Mouse (Mus musculus): ENCODE measurements around the gene Def8.

The Def8 gene

DNA sequence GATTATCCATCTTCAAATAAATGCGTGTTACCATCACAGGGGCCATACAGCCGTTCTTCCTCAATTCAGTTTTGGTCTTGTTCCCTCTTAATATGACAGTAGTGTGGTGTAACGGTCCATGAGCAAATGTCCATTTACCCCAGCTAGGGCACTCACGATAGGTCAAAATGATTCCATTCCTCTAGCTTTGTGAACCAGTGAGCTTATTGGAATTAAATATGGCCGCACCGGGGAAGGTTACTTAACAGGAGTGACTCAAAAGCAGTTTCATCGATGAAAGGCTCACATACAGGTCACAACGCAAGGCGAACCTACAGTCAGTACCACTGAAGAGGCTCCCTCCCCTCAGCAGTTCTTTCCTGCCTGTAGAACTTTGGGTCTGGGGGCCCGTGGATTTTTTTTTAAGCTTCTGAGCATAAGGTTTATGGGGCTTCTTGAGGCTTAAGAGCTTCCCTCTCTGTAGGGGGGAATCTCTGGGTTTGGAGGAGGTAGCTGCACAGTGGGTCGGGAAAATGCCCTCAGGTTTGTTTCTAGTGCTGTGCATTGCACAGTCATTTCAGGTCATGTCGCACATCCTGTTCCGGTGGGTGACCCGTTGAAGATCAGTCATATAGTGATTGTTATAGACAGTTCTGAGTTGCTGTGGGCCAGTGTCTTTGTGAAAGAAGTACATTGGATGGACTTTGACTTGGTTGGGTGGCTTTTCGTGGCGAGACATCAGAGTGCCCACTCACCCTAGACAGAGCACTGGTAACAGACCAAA lies 55.3 kb downstream of the Def8 start:
- DNase-seq (ENCODE audit: extremely low read depth, low read depth, low spot score) = no peak

DNA sequence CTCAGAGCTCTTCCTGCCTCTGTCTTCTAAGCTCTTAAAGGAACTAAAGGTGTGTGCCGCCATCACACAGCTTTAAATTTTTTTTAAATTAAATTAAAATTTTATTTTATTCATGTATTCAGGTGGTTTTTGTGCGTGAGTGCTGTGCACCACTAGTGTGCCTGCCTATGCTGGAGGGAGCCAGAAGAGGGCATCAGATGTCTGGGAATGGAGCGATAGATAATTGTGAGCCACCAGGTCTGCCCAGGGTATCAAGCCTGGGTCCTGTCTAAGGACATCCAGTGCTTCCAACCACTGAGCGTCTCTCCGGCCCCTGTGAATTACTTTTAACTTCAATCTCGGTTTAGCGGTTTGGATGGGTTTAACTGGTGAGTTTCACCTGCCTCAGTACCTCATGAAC lies 59.3 kb downstream of the Def8 start:
- no peak for DNase-seq (ENCODE audit: extremely low read depth, low read depth, low spot score)

DNA sequence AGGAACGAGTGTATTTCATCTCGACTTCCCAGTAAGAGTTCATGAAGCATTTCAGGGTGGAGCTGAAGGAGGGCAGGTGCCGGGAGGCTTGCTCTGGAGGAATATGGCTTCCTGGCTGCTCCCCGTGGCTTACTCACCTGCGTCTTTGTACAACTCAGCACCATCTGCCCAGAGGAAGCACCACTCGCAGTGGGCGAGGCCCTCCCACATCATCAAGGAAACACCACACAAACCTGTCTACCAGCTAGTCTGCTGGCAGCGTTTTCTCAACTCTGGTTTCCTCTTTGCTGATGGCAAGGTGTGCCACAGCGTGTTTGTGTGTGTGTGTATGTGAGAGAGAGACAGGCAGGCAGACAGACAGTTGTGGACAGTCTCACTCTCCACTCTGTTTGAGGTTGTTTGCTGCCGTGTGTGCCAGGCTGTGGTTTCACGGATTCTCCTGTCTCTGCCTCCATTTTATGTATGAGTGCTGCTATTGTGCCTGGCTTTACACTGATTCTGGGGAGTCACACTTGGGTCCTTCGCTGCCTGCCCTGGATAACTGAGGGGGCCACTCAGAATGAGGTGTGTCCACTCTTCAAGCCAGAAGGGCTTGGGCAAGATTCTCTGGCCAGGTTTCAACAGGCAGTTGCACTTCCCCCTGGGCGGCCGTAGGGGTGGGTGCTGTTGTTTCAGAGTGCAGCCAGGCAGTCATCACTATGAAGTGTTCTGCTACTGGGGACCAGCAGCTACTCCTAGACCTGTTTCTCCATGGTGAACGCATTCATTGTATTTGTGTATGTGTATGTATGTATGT lies 68.2 kb downstream of the Def8 start:
- DNase-seq (ENCODE audit: extremely low read depth, low read depth, low spot score) = no peak

DNA sequence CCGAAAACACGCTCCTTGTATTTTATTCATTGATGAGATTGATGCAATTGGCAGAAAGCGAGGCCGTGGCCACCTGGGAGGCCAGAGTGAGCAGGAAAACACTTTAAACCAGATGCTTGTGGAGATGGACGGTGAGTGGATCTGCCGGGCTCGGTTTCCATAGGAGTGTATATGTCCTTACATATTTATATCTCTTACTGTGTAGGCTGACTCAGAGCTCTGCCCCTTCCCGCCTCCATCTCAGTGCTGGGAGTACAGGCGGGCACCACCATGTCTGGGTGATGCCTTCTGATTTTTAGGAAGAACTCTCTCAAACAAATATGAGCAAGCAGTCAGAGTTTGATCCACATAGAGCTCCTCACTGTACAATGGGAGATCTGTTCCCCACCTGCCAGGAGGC lies 69.6 kb downstream of the Def8 start:
- DNase-seq (ENCODE audit: extremely low read depth, low read depth, low spot score) = no peak

DNA sequence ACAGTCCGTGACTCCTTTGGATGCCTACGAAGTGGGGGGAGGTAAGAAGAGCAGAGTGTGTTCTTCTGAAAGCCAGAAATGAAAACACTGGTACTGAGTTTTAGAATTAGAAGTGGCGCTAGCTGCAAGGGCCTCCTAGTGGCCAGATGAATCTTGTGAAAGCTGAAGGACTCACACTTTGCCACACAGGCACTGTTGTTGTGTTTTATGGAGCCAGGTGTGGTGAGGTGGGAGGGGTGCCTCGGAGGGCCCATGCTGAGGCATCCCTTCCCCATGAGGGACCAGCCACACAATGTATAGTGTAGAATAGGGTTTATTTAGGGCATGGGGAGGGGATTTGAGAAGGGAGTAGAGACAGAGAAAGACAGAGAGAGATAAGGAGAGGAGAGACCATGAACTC lies 74.4 kb downstream of the Def8 start:
- no peak for DNase-seq (ENCODE audit: extremely low read depth, low read depth, low spot score)

DNA sequence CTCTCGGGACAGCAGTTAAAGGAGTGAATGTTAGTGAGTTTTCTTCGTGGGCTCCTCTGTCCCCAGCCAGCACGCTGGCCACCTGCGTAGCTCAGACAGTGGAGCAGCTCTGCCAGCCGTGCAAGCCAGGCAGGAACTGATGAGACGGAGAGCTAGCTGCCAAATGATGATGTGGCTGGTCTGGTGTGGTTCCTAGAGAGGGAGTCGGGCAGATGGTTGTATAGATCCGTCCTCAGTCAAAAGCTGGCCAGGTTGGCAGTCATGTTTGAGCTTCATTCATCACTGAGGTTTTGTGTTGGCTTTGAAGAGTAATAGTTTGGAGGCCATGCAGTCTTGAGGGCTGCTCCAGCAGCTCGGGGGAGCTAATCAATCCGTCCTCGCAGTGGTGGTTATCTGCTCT lies 75.6 kb downstream of the Def8 start:
- no peak for DNase-seq (ENCODE audit: extremely low read depth, low read depth, low spot score)

DNA sequence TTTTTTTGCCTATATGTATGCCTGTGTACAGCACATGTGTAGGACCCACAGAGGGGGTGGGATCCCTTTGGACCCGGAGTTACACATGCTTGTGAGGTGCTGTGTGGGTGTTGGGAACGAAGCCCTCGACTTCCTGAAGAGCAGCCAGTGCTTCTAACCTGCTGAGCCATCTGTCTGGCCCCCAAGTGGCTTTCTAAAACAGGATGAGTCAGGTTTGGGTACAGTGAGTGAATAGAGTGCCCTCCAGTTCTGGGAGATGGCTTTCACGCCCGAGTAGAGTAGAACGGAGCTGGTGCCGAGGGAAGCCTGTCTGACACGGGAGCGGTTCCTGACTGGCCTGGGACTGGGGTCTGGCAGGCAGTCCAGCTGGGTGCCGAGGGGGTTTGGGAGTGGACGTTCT lies 76.2 kb downstream of the Def8 start:
- DNase-seq (ENCODE audit: extremely low read depth, low read depth, low spot score) = no peak

DNA sequence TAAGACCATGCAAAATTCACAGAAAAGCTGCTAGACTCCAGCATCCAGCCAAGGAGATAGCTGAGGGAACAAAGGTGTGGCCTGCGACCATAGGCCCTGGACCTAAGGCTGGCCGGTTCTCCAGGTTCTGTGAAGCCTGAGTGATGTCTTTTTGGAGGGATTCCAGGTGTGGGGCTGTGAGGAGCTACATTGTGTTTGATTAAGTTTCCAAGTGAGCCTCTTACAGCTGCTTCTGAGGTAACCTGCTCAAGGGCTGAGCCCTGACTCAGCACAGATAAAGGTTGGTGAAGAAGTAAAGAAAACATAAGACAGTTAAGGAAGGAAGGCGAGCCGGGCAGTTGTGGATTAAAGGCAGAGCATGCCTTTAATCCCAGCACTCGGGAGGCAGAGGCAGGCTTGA lies 78.9 kb downstream of the Def8 start:
- no peak for DNase-seq (ENCODE audit: extremely low read depth, low read depth, low spot score)

DNA sequence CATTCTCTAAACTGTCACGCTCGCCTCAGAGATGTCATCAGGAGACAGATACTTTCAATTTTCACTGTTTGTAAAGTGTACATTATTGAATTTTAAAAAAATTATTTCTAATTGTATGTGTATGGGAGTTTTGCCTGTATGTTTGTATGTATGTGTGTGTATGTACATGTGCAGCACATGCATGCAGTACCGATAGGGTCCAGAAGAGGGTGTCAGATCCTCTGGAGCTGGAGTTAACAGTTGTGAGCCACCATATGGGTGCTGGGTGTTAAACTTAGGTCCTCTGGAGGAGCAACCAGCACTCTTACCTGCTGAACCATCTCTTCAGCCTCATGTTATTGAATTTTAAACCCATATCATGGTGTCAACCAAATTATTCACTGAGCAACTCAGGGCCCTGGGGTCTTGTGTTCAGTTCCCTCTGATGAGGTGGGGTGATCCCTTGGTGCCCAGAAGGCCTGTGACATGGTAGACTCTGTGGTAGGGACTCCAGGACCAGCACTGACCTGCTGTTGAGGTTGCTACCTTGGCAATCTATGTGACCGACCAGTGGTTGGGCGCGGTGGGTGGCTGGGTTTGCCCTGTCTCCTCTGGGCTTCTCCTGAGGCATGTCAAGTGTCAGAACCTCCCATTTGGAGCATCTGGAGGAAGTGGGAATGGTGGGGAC lies 80.6 kb downstream of the Def8 start:
- DNase-seq (ENCODE audit: extremely low read depth, low read depth, low spot score) = no peak

DNA sequence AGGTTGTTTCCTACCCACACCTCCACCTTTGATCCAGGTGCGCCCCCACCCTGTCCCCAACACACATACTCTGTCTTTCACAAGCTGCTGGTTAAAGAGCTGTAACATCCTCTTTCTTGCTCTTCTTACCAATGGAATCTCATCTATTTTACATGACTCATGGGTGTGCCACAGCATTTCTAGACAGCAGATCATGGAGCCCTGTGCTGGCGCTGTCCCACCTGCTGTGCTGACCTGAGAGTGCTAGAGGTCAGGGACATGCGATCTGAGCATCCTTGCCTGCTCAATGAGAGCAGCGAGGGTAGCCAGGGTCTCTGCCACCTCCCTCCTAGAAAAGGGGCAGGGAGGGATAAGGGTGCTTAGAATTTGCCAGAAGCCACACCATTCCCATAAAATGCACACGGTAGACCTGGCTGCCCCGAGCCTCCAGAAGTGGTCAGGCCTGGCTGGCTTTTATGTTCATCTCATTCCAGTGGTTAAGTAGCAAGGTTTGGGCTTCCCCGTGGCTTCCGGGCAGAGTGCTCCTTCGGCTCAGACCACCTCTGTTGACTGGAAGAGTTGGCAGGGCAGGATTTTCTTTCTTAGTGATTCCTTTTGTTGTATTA lies 81.4 kb downstream of the Def8 start:
- DNase-seq (ENCODE audit: extremely low read depth, low read depth, low spot score) = no peak

DNA sequence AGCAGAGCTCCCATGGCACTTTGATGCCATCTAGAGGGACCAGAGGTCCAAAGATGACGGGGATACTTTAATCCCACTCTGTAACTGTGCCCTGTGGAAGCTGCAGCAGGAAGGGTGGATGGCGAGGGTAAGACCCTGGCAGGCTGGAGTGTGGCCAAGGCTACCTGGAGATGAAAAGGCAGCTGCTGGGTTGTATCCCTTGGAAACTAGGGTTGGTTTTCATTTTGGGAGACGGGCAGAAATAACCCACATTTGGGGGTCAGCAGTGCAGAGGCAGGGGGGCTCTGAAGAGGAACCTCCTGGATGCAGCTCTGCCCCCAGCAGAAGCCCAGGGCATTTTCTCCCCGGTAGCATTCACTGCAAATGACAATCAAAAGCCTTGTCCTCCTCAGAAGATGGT lies 81.9 kb downstream of the Def8 start:
- no peak for DNase-seq (ENCODE audit: extremely low read depth, low read depth, low spot score)

DNA sequence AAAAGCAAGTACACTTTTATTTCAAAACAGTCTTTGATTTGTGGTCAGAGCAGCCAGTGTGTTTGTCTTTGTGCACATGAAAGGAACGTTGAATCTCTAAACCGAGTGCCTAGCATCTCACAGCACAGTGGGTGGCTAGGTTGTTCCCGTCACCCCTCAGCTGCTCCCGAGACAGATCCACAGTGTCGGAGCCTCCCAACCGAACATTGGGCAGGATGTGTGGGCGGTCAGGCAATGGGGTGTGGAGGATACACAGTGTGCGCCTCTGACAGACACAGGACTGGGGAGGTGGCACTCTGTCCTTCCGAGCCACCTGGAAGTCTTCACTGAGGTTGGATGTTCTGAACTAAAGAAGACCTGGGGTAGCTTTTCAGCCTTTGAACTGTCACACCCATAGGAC lies 82.4 kb downstream of the Def8 start:
- no peak for DNase-seq (ENCODE audit: extremely low read depth, low read depth, low spot score)

DNA sequence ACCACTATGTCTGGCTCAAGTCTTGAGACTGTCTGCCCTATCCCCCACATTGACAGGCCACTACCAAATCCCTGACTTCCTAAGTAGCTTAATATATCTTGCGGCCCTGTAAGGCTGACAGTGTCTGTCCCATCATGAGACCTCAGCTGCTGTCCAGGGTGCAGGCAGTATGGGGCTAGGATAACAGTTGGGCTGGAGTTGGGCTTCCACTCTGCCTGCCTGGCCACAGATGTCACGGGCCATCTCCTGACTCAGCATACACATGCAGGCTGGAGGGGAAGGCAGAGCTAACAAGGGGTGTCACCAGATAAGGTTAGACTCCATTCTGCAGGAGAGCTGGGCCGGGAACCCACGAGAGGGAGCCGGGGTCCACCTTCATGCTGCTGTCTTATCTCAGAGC lies 83.8 kb downstream of the Def8 start:
- DNase-seq (ENCODE audit: extremely low read depth, low read depth, low spot score) = no peak

DNA sequence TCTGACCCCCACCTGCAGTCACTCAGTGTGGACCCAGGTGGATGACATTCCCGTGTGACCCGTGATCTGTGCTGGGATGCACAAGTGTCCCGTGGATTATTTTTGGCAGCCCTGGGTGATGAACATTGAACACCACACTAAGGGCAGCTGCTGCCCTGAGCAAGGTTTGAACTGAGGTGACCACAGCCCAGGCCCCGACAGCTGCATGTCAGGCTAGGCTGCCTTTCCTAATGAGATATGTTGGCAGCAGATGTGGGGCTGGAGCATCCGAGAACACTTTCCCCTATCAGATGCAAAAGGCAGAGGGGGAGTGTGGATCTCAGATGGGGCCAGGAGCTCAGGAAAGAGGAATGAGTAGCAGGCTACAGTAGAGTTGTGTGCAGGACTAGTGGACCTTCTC lies 87.5 kb downstream of the Def8 start:
- DNase-seq (ENCODE audit: extremely low read depth, low read depth, low spot score) = no peak

Measured in fat pad, adult 2 months (tissue).